Mouse (Mus musculus): ENCODE results near the gene Jhy.

GRCm38 (mm10) chr9:40885669-40886068 is 78.2 kb downstream of the Jhy start:
- TF ChIP-seq CTCF (IDR thresholded peaks at IDR 0.05; ENCODE audit: low read depth, low read length) (no peak), POLR2A (IDR thresholded peaks at IDR 0.05; ENCODE audit: borderline replicate concordance, low read depth, low read length) (no peak)
